ENCODE assay signal across 13 mouse cellular contexts in the genomic region with DNA sequence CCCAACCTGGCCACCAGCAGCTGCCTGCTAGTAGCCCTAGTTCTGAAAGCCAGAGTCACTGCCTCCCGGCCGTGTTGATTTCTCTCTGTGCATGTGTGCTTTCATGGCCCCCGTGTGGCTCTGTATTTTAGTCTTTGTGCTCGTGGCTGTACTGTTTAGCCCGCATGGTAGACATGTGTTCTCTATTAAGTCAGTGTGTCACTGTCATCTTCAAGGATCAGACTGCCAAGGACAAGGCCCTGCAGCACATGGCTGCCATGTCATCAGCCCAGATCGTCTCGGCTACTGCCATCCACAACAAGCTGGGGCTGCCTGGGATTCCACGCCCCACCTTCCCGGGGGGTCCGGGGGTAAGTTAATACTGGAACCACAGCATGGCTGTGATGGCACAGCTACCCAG.
DNase-seq lines count a peak whose midpoint lies in the region; ATAC-seq and TF ChIP-seq lines count a peak whose summit lies in the region.
"Had no signal": no experiment of that assay in that cellular context is flagged by ENCODE, and none has a peak within 500 bp of the region (broad histone marks: within the 10 kb centered on the region; RNA-seq: fewer than 3 reads in every experiment).

No protein-coding gene starts in this region.

- H3K9ac ChIP-seq in heart, embryonic 11.5 days (ENCODE audit: low read depth, low read length), result no peak overlapping the region
- no peak overlapping the region for H3K9ac ChIP-seq in stomach, postnatal 0 days (ENCODE audit: low read length)
- H3K9ac ChIP-seq: intestine, embryonic 15.5 days; limb, embryonic 15.5 days; lung, embryonic 15.5 days had no signal

- intact Hi-C loops in left cerebral cortex, postnatal 14 days (cut with DNase I), result no loop called here

- H3K27me3 ChIP-seq in heart, embryonic 10.5 days (ENCODE audit: insufficient read depth, poor library complexity, severe bottlenecking), result no peaks in the 10 kb centered on the region
- H3K27me3 ChIP-seq in heart, embryonic 11.5 days (ENCODE audit: control insufficient read depth, insufficient read depth, low read length), result no peaks in the 10 kb centered on the region
- no peaks in the 10 kb centered on the region for H3K27me3 ChIP-seq in stomach, postnatal 0 days (ENCODE audit: control insufficient read depth, insufficient read depth, low read length)
- H3K27me3 ChIP-seq: intestine, embryonic 15.5 days; limb, embryonic 15.5 days; lung, embryonic 15.5 days had no signal

- no peak for ATAC-seq in heart, embryonic 11.5 days (replicated peaks; ENCODE audit: insufficient number of reproducible peaks, low FRiP score, low TSS enrichment)
- ATAC-seq in stomach, postnatal 0 days (ENCODE audit: low FRiP score, low TSS enrichment), result no peak
- ATAC-seq: intestine, embryonic 15.5 days had no signal

- no peak for TF ChIP-seq EP300 in stomach, postnatal 0 days (optimal IDR thresholded peaks at IDR 0.05)

- H3K4me1 ChIP-seq in heart, embryonic 10.5 days, result peaks cover 49% of the 10 kb centered on the region
- peaks cover 41% of the 10 kb centered on the region for H3K4me1 ChIP-seq in heart, embryonic 11.5 days (ENCODE audit: control insufficient read depth, insufficient read depth, low read length)
- H3K4me1 ChIP-seq in stomach, postnatal 0 days (replicated peaks; ENCODE audit: control insufficient read depth, insufficient read depth), result peaks cover 6% of the 10 kb centered on the region; the same call in 1 of the 2 replicates

- no peak for TF ChIP-seq CTCF in stomach, postnatal 0 days (IDR thresholded peaks at IDR 0.05; ENCODE audit: low read depth)

- no peaks in the 10 kb centered on the region for H3K9me3 ChIP-seq in heart, embryonic 10.5 days
- no peaks in the 10 kb centered on the region for H3K9me3 ChIP-seq in heart, embryonic 11.5 days (replicated peaks; ENCODE audit: control insufficient read depth, low read length)
- H3K9me3 ChIP-seq in stomach, postnatal 0 days (ENCODE audit: control insufficient read depth, low read length), result no peaks in the 10 kb centered on the region
- H3K9me3 ChIP-seq: intestine, embryonic 15.5 days; limb, embryonic 15.5 days; lung, embryonic 15.5 days had no signal

- H3K4me2 ChIP-seq in heart, embryonic 11.5 days, result no peak overlapping the region
- H3K4me2 ChIP-seq in stomach, postnatal 0 days (replicated peaks; ENCODE audit: low read depth), result no peak overlapping the region
- H3K4me2 ChIP-seq: intestine, embryonic 15.5 days; limb, embryonic 15.5 days; lung, embryonic 15.5 days had no signal

- DNase-seq in cerebellum, adult 11-12 months, result peak; percentile 54
- DNase-seq in cerebellum, adult 8-10 months, result no peak
- no peak for DNase-seq in heart, embryonic 10.5 days (ENCODE audit: low spot score)
- peak; percentile 53 for DNase-seq in brain, adult 2 months (ENCODE audit: low read depth, low spot score)
- DNase-seq in forelimb bud, embryonic 11.5 days (ENCODE audit: low read depth, low spot score), result peak; percentile 20
- no peak for DNase-seq in stomach, postnatal 0 days (ENCODE audit: low spot score)
- DNase-seq in left cerebral cortex, postnatal 14 days (ENCODE audit: low spot score in 2 of 2), result no peak
- DNase-seq: kidney, postnatal 25 days had no signal

- no peak overlapping the region for H3K4me3 ChIP-seq in heart, embryonic 10.5 days
- no peak overlapping the region for H3K4me3 ChIP-seq in heart, embryonic 11.5 days (ENCODE audit: low read depth, low read length)
- no peak overlapping the region for H3K4me3 ChIP-seq in stomach, postnatal 0 days (ENCODE audit: low read depth, low read length)
- H3K4me3 ChIP-seq: intestine, embryonic 15.5 days; limb, embryonic 15.5 days; lung, embryonic 15.5 days had no signal

- peaks cover 41% of the 10 kb centered on the region for H3K36me3 ChIP-seq in heart, embryonic 10.5 days
- H3K36me3 ChIP-seq in heart, embryonic 11.5 days (ENCODE audit: control insufficient read depth, insufficient read depth, low read length), result peaks cover 8% of the 10 kb centered on the region; the same call in 1 of the 2 replicates
- H3K36me3 ChIP-seq in stomach, postnatal 0 days (ENCODE audit: control insufficient read depth, insufficient read depth, low read length), result 0 out of 2 replicates have a peak, but pooled peaks cover 2% of the 10 kb centered on the region
- H3K36me3 ChIP-seq: G1E had no signal

- 77% methylated on average over 10 of the region's 10 CpGs for WGBS in heart, embryonic 10.5 days
- WGBS in heart, embryonic 11.5 days (ENCODE audit: insufficient replicate concordance), result 70% methylated on average over 10 of the region's 10 CpGs
- 87% methylated on average over 10 of the region's 10 CpGs for WGBS in stomach, postnatal 0 days

- peak overlapping the region; percentile 56; the same call in 1 of the 2 replicates for H3K27ac ChIP-seq in heart, embryonic 10.5 days
- H3K27ac ChIP-seq in heart, embryonic 11.5 days (ENCODE audit: low read depth, low read length), result no peak overlapping the region
- H3K27ac ChIP-seq in stomach, postnatal 0 days (replicated peaks), result no peak overlapping the region
- H3K27ac ChIP-seq: intestine, embryonic 15.5 days; limb, embryonic 15.5 days; lung, embryonic 15.5 days had no signal

Comparison
In these comparisons a context has a peak if more than half of its experiments do, and no peak if none do; other contexts are left out.
1. DNase-seq: peak in cerebellum, adult 11-12 months (single experiment), brain, adult 2 months (single experiment) and forelimb bud, embryonic 11.5 days (single experiment); none in cerebellum, adult 8-10 months (single experiment), heart, embryonic 10.5 days (single experiment), stomach, postnatal 0 days (single experiment) and left cerebral cortex, postnatal 14 days (0 of 2).